Mouse (Mus musculus) CH12.LX (cell line): ENCODE measurements around the gene Fads3. TPM values are rescaled to one million over a fixed set of nuclear protein-coding genes. Genes with fewer than 3 reads are reported as not detected.

Experiments used
- DNase-seq: peaks from one replicate; pipeline ENCODE4 v3.0.0-alpha.2; 2013; ENCODE audit errors: extremely low read depth
- H3K27ac ChIP-seq: 2 replicates; pipeline ENCODE4 v1.5.1; 2012; ENCODE audit warnings: low read depth, mild to moderate bottlenecking, control low read depth, moderate library complexity; ENCODE audit not compliant: insufficient read depth
- H3K27me3 ChIP-seq: replicated peaks from 2 replicates; pipeline ENCODE3; 2012; ENCODE audit warnings: inconsistent platforms
- H3K36me3 ChIP-seq, 2 experiments: replicated peaks in 1 of 2; 2 replicates each; pipeline versions ENCODE3 to v1.6.1; 2012; ENCODE audit warnings: inconsistent platforms in 1 of 2, low read length in 1 of 2, mild to moderate bottlenecking in 1 of 2, mixed read lengths in 1 of 2, moderate library complexity in 1 of 2; ENCODE audit not compliant: control insufficient read depth in 1 of 2, insufficient read depth in 1 of 2
- H3K4me1 ChIP-seq, 2 experiments: 2 replicates each; pipeline ENCODE4 v1.6.1; 2012; ENCODE audit warnings: inconsistent platforms in 1 of 2, moderate library complexity in 1 of 2; ENCODE audit not compliant: insufficient read depth in 2 of 2, control insufficient read depth in 1 of 2
- H3K4me2 ChIP-seq: 2 replicates; pipeline ENCODE4 v1.6.1; 2012; ENCODE audit warnings: low read depth, mild to moderate bottlenecking, control low read depth; ENCODE audit not compliant: poor library complexity, insufficient read depth, severe bottlenecking
- H3K4me3 ChIP-seq, 3 experiments: fragments of 150-350 bp in 1 of 3; sonication (generic) in 1 of 3; replicated peaks in 1 of 3; 2 replicates each; pipeline versions ENCODE3 to v1.5.1; 2011 to 2012; ENCODE audit warnings: low read depth in 2 of 3, low read length in 2 of 3, mild to moderate bottlenecking in 2 of 3, moderate library complexity in 2 of 3, control low read depth in 1 of 3, improper control_type of control experiment in 1 of 3, inconsistent platforms in 1 of 3, mixed read lengths in 1 of 3; ENCODE audit not compliant: poor library complexity in 1 of 3
- H3K79me2 ChIP-seq: replicated peaks from 2 replicates; pipeline ENCODE4 v1.6.1; 2012; ENCODE audit warnings: mild to moderate bottlenecking, moderate library complexity; ENCODE audit not compliant: control insufficient read depth, poor library complexity, insufficient read depth, severe bottlenecking; ENCODE audit errors: extremely low read depth
- H3K9ac ChIP-seq: 2 replicates; pipeline ENCODE4 v1.6.1; 2012; ENCODE audit warnings: low read depth, mild to moderate bottlenecking, control low read depth, moderate library complexity; ENCODE audit not compliant: insufficient read depth
- H3K9me3 ChIP-seq: replicated peaks from 2 replicates; pipeline ENCODE3; 2012; ENCODE audit warnings: low read length, inconsistent platforms, mixed read lengths
- BHLHE40 ChIP-seq: IDR thresholded peaks from 2 replicates; pipeline ENCODE4 v1.6.1; 2011; ENCODE audit warnings: mild to moderate bottlenecking, low read depth, low read length, improper control_type of control experiment
- CTCF ChIP-seq, 2 experiments: IDR thresholded peaks in 1 of 2; conservative IDR thresholded peaks in 1 of 2; 2 replicates each; pipeline ENCODE4 v1.5.1; 2011 to 2012; ENCODE audit warnings: low read depth in 2 of 2, low read length in 2 of 2, improper control_type of control experiment in 1 of 2, inconsistent platforms in 1 of 2, mild to moderate bottlenecking in 1 of 2, moderate library complexity in 1 of 2
- E2F4 ChIP-seq: IDR thresholded peaks from 2 replicates; pipeline ENCODE4 v1.6.1; 2011; ENCODE audit warnings: low read depth, low read length, improper control_type of control experiment; ENCODE audit not compliant: insufficient replicate concordance
- ELF1 ChIP-seq: IDR thresholded peaks from 2 replicates; pipeline ENCODE4 v1.6.1; 2014; ENCODE audit warnings: low read depth, mild to moderate bottlenecking, inconsistent platforms, low read length, improper control_type of control experiment
- EP300 ChIP-seq: IDR thresholded peaks from 2 replicates; pipeline ENCODE4 v1.6.1; 2011; ENCODE audit warnings: low read length, improper control_type of control experiment
- GABPA ChIP-seq: IDR thresholded peaks from 2 replicates; pipeline ENCODE4 v1.6.1; 2012; ENCODE audit warnings: low read depth, low read length, improper control_type of control experiment, inconsistent platforms; ENCODE audit not compliant: insufficient replicate concordance
- HCFC1 ChIP-seq: IDR thresholded peaks from 2 replicates; pipeline ENCODE4 v1.6.1; 2012; ENCODE audit warnings: low read depth, mild to moderate bottlenecking, inconsistent platforms, low read length, improper control_type of control experiment
- IRF4 ChIP-seq: IDR thresholded peaks from 2 replicates; pipeline ENCODE4 v1.6.1; 2014; ENCODE audit warnings: low read depth, mild to moderate bottlenecking, inconsistent platforms, low read length, improper control_type of control experiment
- JUND ChIP-seq: conservative IDR thresholded peaks from 2 replicates; pipeline ENCODE4 v1.6.1; 2011; ENCODE audit warnings: low read depth, low read length, improper control_type of control experiment
- KAT2A ChIP-seq: IDR thresholded peaks from 2 replicates; pipeline ENCODE4 v1.6.1; 2012; ENCODE audit warnings: low read length, improper control_type of control experiment, inconsistent platforms; ENCODE audit not compliant: insufficient replicate concordance
- MAFK ChIP-seq: IDR thresholded peaks from 2 replicates; pipeline ENCODE4 v1.6.1; 2011; ENCODE audit warnings: low read length, improper control_type of control experiment; ENCODE audit not compliant: insufficient replicate concordance
- MAX ChIP-seq: IDR thresholded peaks from 2 replicates; pipeline ENCODE4 v1.6.1; 2011; ENCODE audit warnings: low read length, improper control_type of control experiment
- MEF2A ChIP-seq: IDR thresholded peaks from 2 replicates; pipeline ENCODE4 v1.6.1; 2014; ENCODE audit warnings: low read depth, mild to moderate bottlenecking, inconsistent platforms, low read length, improper control_type of control experiment, borderline replicate concordance
- MXI1 ChIP-seq: IDR thresholded peaks from 2 replicates; pipeline ENCODE4 v1.6.1; 2011; ENCODE audit warnings: mild to moderate bottlenecking, low read depth, low read length, improper control_type of control experiment
- POLR2A ChIP-seq: IDR thresholded peaks from 2 replicates; pipeline ENCODE4 v1.6.1; 2011; ENCODE audit warnings: low read depth, mild to moderate bottlenecking, improper control_type of control experiment, low read length
- RAD21 ChIP-seq: IDR thresholded peaks from 2 replicates; pipeline ENCODE4 v1.6.1; 2011; ENCODE audit warnings: low read depth, mild to moderate bottlenecking, low read length, improper control_type of control experiment, moderate library complexity
- RCOR1 ChIP-seq: conservative IDR thresholded peaks from 2 replicates; pipeline ENCODE4 v1.6.1; 2012; ENCODE audit warnings: low read depth, mild to moderate bottlenecking, inconsistent platforms, low read length, improper control_type of control experiment
- SIN3A ChIP-seq: IDR thresholded peaks from 2 replicates; pipeline ENCODE4 v1.6.1; 2012; ENCODE audit warnings: low read length, improper control_type of control experiment, inconsistent platforms
- SMC3 ChIP-seq: IDR thresholded peaks from 2 replicates; pipeline ENCODE4 v1.6.1; 2011; ENCODE audit warnings: low read depth, low read length, improper control_type of control experiment
- TCF12 ChIP-seq: IDR thresholded peaks from 2 replicates; pipeline ENCODE4 v1.6.1; 2014; ENCODE audit warnings: low read depth, mild to moderate bottlenecking, inconsistent platforms, low read length, improper control_type of control experiment
- UBTF ChIP-seq: IDR thresholded peaks from 2 replicates; pipeline ENCODE4 v1.6.1; 2012; ENCODE audit warnings: low read depth, mild to moderate bottlenecking, inconsistent platforms, low read length, improper control_type of control experiment, moderate library complexity
- USF2 ChIP-seq: conservative IDR thresholded peaks from 2 replicates; pipeline ENCODE4 v1.6.1; 2011; ENCODE audit warnings: low read depth, low read length, improper control_type of control experiment
- ZKSCAN1 ChIP-seq: IDR thresholded peaks from 2 replicates; pipeline ENCODE4 v1.6.1; 2012; ENCODE audit warnings: low read depth, inconsistent platforms, low read length, improper control_type of control experiment, borderline replicate concordance
- ZMIZ1 ChIP-seq: IDR thresholded peaks from 2 replicates; pipeline ENCODE4 v1.6.1; 2012; ENCODE audit warnings: low read depth, mild to moderate bottlenecking, inconsistent platforms, low read length, improper control_type of control experiment
- dilution Hi-C: fragments of 300-500 bp; cut with MboI; formaldehyde crosslinking; loops from 2 replicates; pipeline ENCODE4 v1.14.3; 2020; ENCODE audit warnings: low sequenced_read_pairs; ENCODE audit not compliant: extremely low pct_unique_long_range_greater_than_20kb, extremely low pct_ligation_motif_present
- in situ Hi-C: fragments of 300-500 bp; cut with MboI; formaldehyde crosslinking; loops from 3 replicates; pipeline ENCODE4 v1.14.3; 2019; ENCODE audit warnings: low sequenced_read_pairs, low pct_ligation_motif_present, low pct_unique_long_range_greater_than_20kb, mixed read lengths
- polyA plus RNA-seq: library from polyadenylated mRNA; unstranded; fragments of >175 nt; gene quantifications from 2 replicates; pipeline ENCODE4 v1.2.1, GENCODE M21; 2012; ENCODE audit warnings: low read depth; ENCODE audit not compliant: insufficient read length
- total RNA-seq, 2 experiments: library from RNA; depleted of rRNA; stranded (reverse); fragments of 300-350 nt in 1 of 2; fragments of >200 nt in 1 of 2; gene quantifications; 2 replicates each; pipeline ENCODE4 v1.2.3; 2012 to 2014

Fads3 gene
- total and polyA plus RNA-seq, 3 experiments = 0.29 to 1.1 TPM; not detected in 1

DNA sequence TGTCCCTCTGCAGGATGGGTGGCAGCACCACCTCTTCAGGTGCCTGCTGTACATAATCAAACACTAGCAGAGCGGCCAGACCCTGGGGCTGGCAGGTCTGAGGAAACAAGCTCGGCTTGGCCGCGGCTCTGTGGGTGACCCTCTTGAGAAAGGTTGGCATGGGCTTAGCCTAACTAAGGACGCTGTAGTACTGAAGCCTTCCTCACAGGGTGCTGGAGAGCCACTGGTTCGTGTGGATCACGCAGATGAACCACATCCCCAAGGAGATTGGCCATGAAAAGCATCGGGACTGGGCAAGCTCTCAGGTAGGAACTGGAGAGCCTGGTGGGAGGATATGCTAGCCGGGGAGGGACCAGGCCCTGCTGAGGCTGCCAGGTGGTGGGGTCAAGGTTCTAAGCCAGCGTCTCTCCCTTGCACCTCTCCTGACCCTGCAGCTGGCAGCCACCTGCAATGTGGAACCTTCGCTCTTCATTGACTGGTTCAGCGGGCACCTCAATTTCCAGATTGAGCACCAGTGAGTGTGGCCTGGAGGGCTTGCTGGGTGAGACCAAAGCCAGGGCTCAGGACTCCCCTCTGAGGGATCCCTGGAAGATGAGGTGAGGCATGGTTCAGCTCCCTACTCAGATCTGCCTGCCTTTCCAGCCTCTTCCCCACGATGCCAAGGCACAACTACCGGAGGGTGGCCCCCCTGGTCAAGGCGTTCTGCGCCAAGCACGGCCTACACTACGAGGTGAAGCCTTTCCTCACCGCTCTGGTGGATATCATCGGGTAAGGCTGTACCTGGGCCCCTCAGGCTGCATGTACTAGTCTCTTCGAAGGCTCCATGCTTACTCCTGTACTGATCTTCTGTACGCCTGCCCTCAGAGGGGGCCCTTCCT is 14.7 kb downstream of the Fads3 start:
- DNase-seq = no peak
- no peaks in the 10 kb centered on the region for H3K9me3 ChIP-seq

DNA sequence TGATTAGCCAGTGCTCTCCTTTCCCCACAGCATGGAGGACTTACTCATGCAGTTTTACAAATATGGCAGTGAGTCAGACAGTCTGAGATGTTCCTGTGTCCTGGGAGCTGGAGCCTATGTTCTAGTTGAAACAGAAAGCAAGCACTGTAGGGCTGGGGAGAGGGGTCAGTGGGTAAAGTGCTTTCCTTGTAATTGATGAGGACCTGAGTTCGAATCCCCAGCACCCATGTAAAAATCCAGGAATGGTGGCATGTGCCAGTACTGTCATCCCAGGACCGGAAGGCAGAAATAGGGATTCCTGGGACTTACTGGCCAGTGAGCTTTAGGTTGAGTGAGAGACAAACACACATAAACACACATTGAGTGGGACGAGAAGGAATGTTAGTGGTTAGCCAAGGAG is 15.3 kb downstream of the Fads3 start:
- no peak overlapping the region for H3K27ac ChIP-seq

More for the DNA sequence above, 14.7 kb downstream of the Fads3 start:
- Histone ChIP-seq H3K9ac (no peak overlapping the region), H3K79me2 (no peaks in the 10 kb centered on the region), H3K4me2 (no peak overlapping the region), H3K4me3 (no peak overlapping the region), H3K27me3 (peaks cover 2% of the 10 kb centered on the region), H3K36me3 (no peaks in the 10 kb centered on the region), H3K27ac (no peak overlapping the region), H3K4me1 (peaks cover 0 to 7% of the 10 kb centered on the region in 2 experiments; a peak in 2 of 4 replicates)
- in situ Hi-C loops = no loop called here
- dilution Hi-C loops = no loop called here
- no peak for TF ChIP-seq BHLHE40
- no peak for TF ChIP-seq ELF1
- no peak for TF ChIP-seq CTCF (conservative IDR thresholded peaks at IDR 0.05 in 1 of 2, IDR thresholded peaks at IDR 0.05 in 1 of 2; ENCODE audit: low read depth in 2 of 2, low read length in 2 of 2)
- no peak for TF ChIP-seq GABPA
- no peak for TF ChIP-seq E2F4
- TF ChIP-seq EP300 = no peak
- no peak for TF ChIP-seq HCFC1
- TF ChIP-seq SIN3A = no peak
- no peak for TF ChIP-seq KAT2A
- no peak for TF ChIP-seq ZMIZ1
- TF ChIP-seq MEF2A = no peak
- no peak for TF ChIP-seq TCF12
- no peak for TF ChIP-seq MAX

More for the DNA sequence above, 15.3 kb downstream of the Fads3 start:
- Histone ChIP-seq H3K4me2 (no peak overlapping the region), H3K79me2 (no peaks in the 10 kb centered on the region), H3K36me3 (no peaks in the 10 kb centered on the region), H3K9ac (no peak overlapping the region), H3K27me3 (peaks cover 2% of the 10 kb centered on the region), H3K4me3 (no peak overlapping the region), H3K9me3 (no peaks in the 10 kb centered on the region), H3K4me1 (peaks cover 0 to 13% of the 10 kb centered on the region in 2 experiments; a peak in 2 of 4 replicates)
- dilution Hi-C loops = no loop called here
- TF ChIP-seq UBTF = no peak
- TF ChIP-seq EP300 = no peak
- no peak for TF ChIP-seq RCOR1
- no peak for TF ChIP-seq RAD21
- no peak for TF ChIP-seq USF2
- no peak for TF ChIP-seq SMC3
- TF ChIP-seq ZMIZ1 = no peak
- no peak for TF ChIP-seq ELF1
- no peak for TF ChIP-seq IRF4
- TF ChIP-seq ZKSCAN1 = no peak
- TF ChIP-seq BHLHE40 = no peak
- no peak for TF ChIP-seq KAT2A
- no peak for TF ChIP-seq POLR2A
- TF ChIP-seq JUND = no peak
- TF ChIP-seq MXI1 = no peak
- TF ChIP-seq HCFC1 = no peak
- TF ChIP-seq MAFK = no peak
- in situ Hi-C loops = no loop called here
- no peak for DNase-seq
